Mouse (Mus musculus): ENCODE data around the gene Xpot.
A peak's percentile ranks its signal among the peaks of the same experiment; 100 is the strongest.

Gene Xpot

GRCm38 (mm10) chr10:121622431-121622830 is 3.7 kb downstream of the Xpot start:
- DNase-seq (ENCODE audit: low spot score in 2 of 2) = no peak

- no peak for DNase-seq (ENCODE audit: low spot score in 2 of 2)
These were observed 10.2 kb downstream of the Xpot start for GRCm38 (mm10) chr10:121615935-121616334.

GRCm38 (mm10) chr10:121615146-121615870 is 10.8 kb downstream of the Xpot start:
- DNase-seq (ENCODE audit: low spot score in 2 of 2) = no peak

- peak in 1 of 2 experiments; percentile 37 for DNase-seq (ENCODE audit: low spot score in 2 of 2)
These were observed 12.6 kb downstream of the Xpot start for GRCm38 (mm10) chr10:121613570-121613969.

- no peak for DNase-seq (ENCODE audit: low spot score in 2 of 2)
These were observed 13.7 kb downstream of the Xpot start for GRCm38 (mm10) chr10:121612448-121612847.

- DNase-seq (ENCODE audit: low spot score in 2 of 2) = no peak
These were observed 14.5 kb downstream of the Xpot start for GRCm38 (mm10) chr10:121611587-121611986.

GRCm38 (mm10) chr10:121608177-121608576 is 18.0 kb downstream of the Xpot start:
- no peak for DNase-seq (ENCODE audit: low spot score in 2 of 2)

GRCm38 (mm10) chr10:121604632-121605344 is 21.3 kb downstream of the Xpot start:
- no peak for DNase-seq (ENCODE audit: low spot score in 2 of 2)

GRCm38 (mm10) chr10:121603556-121603955 is 22.6 kb downstream of the Xpot start:
- DNase-seq (ENCODE audit: low spot score in 2 of 2) = no peak

GRCm38 (mm10) chr10:121601272-121601671 is 24.9 kb downstream of the Xpot start:
- no peak for DNase-seq (ENCODE audit: low spot score in 2 of 2)

- DNase-seq (ENCODE audit: low spot score in 2 of 2) = peak in 1 of 2 experiments; percentile 40
These were observed 29.6 kb downstream of the Xpot start for GRCm38 (mm10) chr10:121596580-121596979.

- peak; percentile 57 to 71 for DNase-seq (ENCODE audit: low spot score in 2 of 2)
These were observed 35.0 kb downstream of the Xpot start for GRCm38 (mm10) chr10:121591106-121591505.

- DNase-seq (ENCODE audit: low spot score in 2 of 2) = no peak
These were observed 38.7 kb downstream of the Xpot start for GRCm38 (mm10) chr10:121587371-121587840.

- peak; percentile 95 to 96 for DNase-seq (ENCODE audit: low spot score in 2 of 2)
These were observed 39.3 kb downstream of the Xpot start, which contains the start of gene Tbk1 for GRCm38 (mm10) chr10:121586675-121587370. Gene Tbk1 (minus strand): TSS chr10:121586787.

- peak in 1 of 2 experiments; percentile 40 for DNase-seq (ENCODE audit: low spot score in 2 of 2)
These were observed 40.1 kb downstream of the Xpot start for GRCm38 (mm10) chr10:121585791-121586642.

GRCm38 (mm10) chr10:121585056-121585790 is 40.9 kb downstream of the Xpot start:
- peak in 1 of 2 experiments; percentile 19 for DNase-seq (ENCODE audit: low spot score in 2 of 2)

- no peak for DNase-seq (ENCODE audit: low spot score in 2 of 2)
These were observed 42.1 kb downstream of the Xpot start for GRCm38 (mm10) chr10:121584033-121584432.

GRCm38 (mm10) chr10:121583016-121583415 is 43.1 kb downstream of the Xpot start:
- DNase-seq (ENCODE audit: low spot score in 2 of 2) = no peak

- no peak for DNase-seq (ENCODE audit: low spot score in 2 of 2)
These were observed 43.8 kb downstream of the Xpot start for GRCm38 (mm10) chr10:121582287-121582686.

- DNase-seq (ENCODE audit: low spot score in 2 of 2) = no peak
These were observed 44.7 kb downstream of the Xpot start for GRCm38 (mm10) chr10:121581405-121581804.

- DNase-seq (ENCODE audit: low spot score in 2 of 2) = no peak
These were observed 45.8 kb downstream of the Xpot start for GRCm38 (mm10) chr10:121580381-121580780.
